Mouse (Mus musculus) frontal cortex, adult 2 months (tissue): Measurements from ENCODE around the gene Eif2a. TPM values are rescaled to one million over a fixed set of nuclear protein-coding genes. Genes with fewer than 3 reads are reported as not detected.
"Not testable (repeated sequence)": the region's sequence is repeated elsewhere in the genome, so short reads cannot be mapped to it uniquely, and the experiment has no call there.

ENCODE experiments used
- DNase-seq, 2 experiments: peaks; one replicate each; pipeline ENCODE4 v3.0.0; 2022; ENCODE audit warnings: low spot score in 1 of 2; ENCODE audit errors: extremely low spot score in 1 of 2
- polyA plus RNA-seq: library from polyadenylated mRNA; depleted of rRNA; stranded (reverse); fragments of >200 nt; gene quantifications from 2 replicates; pipeline ENCODE4 v1.2.3, GENCODE M21; 2012

Gene Eif2a
- polyA plus RNA-seq, 1 experiment: 39.0 TPM

GRCm38 (mm10) chr3:58520286-58520685, 5.3 kb upstream of the Eif2a start:
- DNase-seq: no peak

- no peak for DNase-seq
Measured at GRCm38 (mm10) chr3:58521361-58521760, 4.3 kb upstream of the Eif2a start.

- no peak for DNase-seq
Measured at GRCm38 (mm10) chr3:58523386-58523785, 2.2 kb upstream of the Eif2a start.

GRCm38 (mm10) chr3:58524246-58524645, 1.4 kb upstream of the Eif2a start:
- DNase-seq: peak in 1 of 2 experiments; percentile 15

GRCm38 (mm10) chr3:58525166-58525565, 455 bp upstream of the Eif2a start:
- no peak for DNase-seq

GRCm38 (mm10) chr3:58526408-58526737, 752 bp downstream of the Eif2a start:
- no peak for DNase-seq

GRCm38 (mm10) chr3:58536573-58536972, 11.0 kb downstream of the Eif2a start:
- DNase-seq: no peak

- DNase-seq: no peak
Measured at GRCm38 (mm10) chr3:58552001-58552811, 26.6 kb downstream of the Eif2a start.

- DNase-seq: no peak
Measured at GRCm38 (mm10) chr3:58556649-58557048, 31.0 kb downstream of the Eif2a start.

- DNase-seq: no peak
Measured at GRCm38 (mm10) chr3:58559887-58560286, 34.3 kb downstream of the Eif2a start.

- no peak for DNase-seq
Measured at GRCm38 (mm10) chr3:58561437-58561836, 35.8 kb downstream of the Eif2a start.

- no peak for DNase-seq
Measured at GRCm38 (mm10) chr3:58570821-58571220, 45.2 kb downstream of the Eif2a start.

GRCm38 (mm10) chr3:58576137-58577066, 50.8 kb downstream of the Eif2a start, which contains the start of gene Selenot:
Selenot (plus strand) TSS chr3:58576636.
- peak; percentile 93 to 98 for DNase-seq

- DNase-seq: peak in 1 of 2 experiments; percentile 56
Measured at GRCm38 (mm10) chr3:58577067-58577503, 51.5 kb downstream of the Eif2a start.

GRCm38 (mm10) chr3:58577506-58578050, 52.0 kb downstream of the Eif2a start:
- no peak for DNase-seq

GRCm38 (mm10) chr3:58581530-58581929, 55.9 kb downstream of the Eif2a start:
- DNase-seq: no peak

GRCm38 (mm10) chr3:58582297-58582696, 56.7 kb downstream of the Eif2a start:
- no peak for DNase-seq

GRCm38 (mm10) chr3:58582788-58583426, 57.3 kb downstream of the Eif2a start:
- DNase-seq: no peak

GRCm38 (mm10) chr3:58590544-58590943, 64.9 kb downstream of the Eif2a start:
- DNase-seq: not testable (repeated sequence)

- DNase-seq: not testable (repeated sequence)
Measured at GRCm38 (mm10) chr3:58592666-58593065, 67.0 kb downstream of the Eif2a start.

- DNase-seq: no peak
Measured at GRCm38 (mm10) chr3:58593623-58594022, 68.0 kb downstream of the Eif2a start.
